8 mouse cellular contexts compared by ENCODE assay signal in the genomic region with DNA sequence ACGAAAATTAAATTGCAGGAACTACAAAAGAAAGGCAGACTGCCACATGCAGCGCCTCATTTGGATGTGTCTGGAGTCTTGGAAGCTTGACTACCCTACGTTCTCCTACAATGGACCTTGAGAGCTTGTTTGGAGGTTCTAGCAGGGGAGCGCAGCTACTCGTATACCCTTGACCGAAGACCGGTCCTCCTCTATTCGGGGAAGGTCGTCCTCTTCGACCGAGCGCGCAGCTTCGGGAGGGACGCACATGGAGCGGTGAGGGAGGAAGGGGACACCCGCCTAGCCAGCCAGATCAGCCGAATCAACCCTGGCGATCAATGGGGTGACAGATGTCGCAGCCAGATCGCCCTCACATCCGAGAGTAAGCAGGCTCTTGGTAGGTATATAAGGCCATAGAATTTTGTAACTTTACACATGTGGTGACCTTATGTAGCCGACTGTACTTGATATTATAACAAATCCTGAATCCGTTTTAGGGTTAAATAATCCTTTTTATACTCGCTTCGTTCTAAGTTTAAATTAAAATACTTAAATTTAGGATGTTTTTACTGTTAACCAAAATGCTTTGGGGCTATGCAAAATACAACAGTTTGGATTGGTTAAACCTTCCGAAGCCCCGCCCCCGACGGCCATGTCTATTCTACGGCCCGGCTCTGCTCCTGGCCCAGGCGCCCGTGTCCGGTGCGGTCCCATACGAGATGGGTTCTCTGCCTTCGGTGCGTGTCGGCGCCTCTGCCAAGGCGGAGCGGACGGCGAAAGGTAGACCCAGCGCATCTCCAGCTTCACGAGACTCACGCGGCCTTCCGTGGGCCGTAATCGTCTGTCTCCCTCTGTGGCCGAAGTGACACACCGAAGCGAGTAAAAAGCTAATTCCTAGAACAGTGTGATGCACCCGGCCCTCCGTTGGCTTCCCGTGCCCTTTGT. TPM values are rescaled to one million over a fixed set of nuclear protein-coding genes. Genes with fewer than 3 reads are reported as not detected.
DNase-seq lines count a peak whose midpoint lies in the region; ATAC-seq lines count a peak whose summit lies in the region.

No protein-coding gene starts in this region.

- no peaks in the 10 kb centered on the region for H3K36me3 ChIP-seq in forebrain, embryonic 11.5 days (ENCODE audit: control insufficient read depth, insufficient read depth, low read length)
- no peaks in the 10 kb centered on the region for H3K36me3 ChIP-seq in heart, embryonic 16.5 days (ENCODE audit: control insufficient read depth, insufficient read depth)
- no peaks in the 10 kb centered on the region for H3K36me3 ChIP-seq in liver, embryonic 15.5 days (replicated peaks)
- H3K36me3 ChIP-seq in neural tube, embryonic 12.5 days, result no peaks in the 10 kb centered on the region

- H3K9ac ChIP-seq in forebrain, embryonic 11.5 days (ENCODE audit: low read length), result peak overlapping the region; percentile 88
- peak overlapping the region; percentile 94 for H3K9ac ChIP-seq in heart, embryonic 16.5 days (ENCODE audit: low read length)
- peak overlapping the region; percentile 90 for H3K9ac ChIP-seq in liver, embryonic 15.5 days
- peak overlapping the region; percentile 83 for H3K9ac ChIP-seq in neural tube, embryonic 12.5 days

- no peaks in the 10 kb centered on the region for H3K27me3 ChIP-seq in forebrain, embryonic 11.5 days (ENCODE audit: control insufficient read depth, insufficient read depth, low read length)
- H3K27me3 ChIP-seq in heart, embryonic 16.5 days (ENCODE audit: control insufficient read depth, insufficient read depth, low read length), result no peaks in the 10 kb centered on the region
- no peaks in the 10 kb centered on the region for H3K27me3 ChIP-seq in liver, embryonic 15.5 days
- H3K27me3 ChIP-seq in neural tube, embryonic 12.5 days (replicated peaks), result no peaks in the 10 kb centered on the region

- H3K4me2 ChIP-seq in forebrain, embryonic 11.5 days (ENCODE audit: low read depth, low read length, severe bottlenecking), result peak overlapping the region; percentile 52
- H3K4me2 ChIP-seq in heart, embryonic 16.5 days (ENCODE audit: low read depth, low read length), result peak overlapping the region; percentile 67
- H3K4me2 ChIP-seq in liver, embryonic 15.5 days, result peak overlapping the region; percentile 84
- H3K4me2 ChIP-seq in neural tube, embryonic 12.5 days (replicated peaks), result peak overlapping the region; percentile 58

- WGBS in forebrain, embryonic 11.5 days, result under 1% methylated on average over 48 of the region's 58 CpGs
- WGBS in heart, embryonic 16.5 days, result under 1% methylated on average over 49 of the region's 58 CpGs
- WGBS in liver, embryonic 15.5 days (ENCODE audit: insufficient replicate concordance), result under 1% methylated on average over 56 of the region's 58 CpGs
- under 1% methylated on average over 52 of the region's 58 CpGs for WGBS in neural tube, embryonic 12.5 days

- H3K4me3 ChIP-seq in forebrain, embryonic 11.5 days (ENCODE audit: low read depth, low read length), result peak overlapping the region; percentile 59
- peak overlapping the region; percentile 83 for H3K4me3 ChIP-seq in heart, embryonic 16.5 days (ENCODE audit: low read length)
- H3K4me3 ChIP-seq in liver, embryonic 15.5 days (replicated peaks), result peak overlapping the region; percentile 77
- H3K4me3 ChIP-seq in neural tube, embryonic 12.5 days, result peak overlapping the region; percentile 58

- peak; percentile 99 for ATAC-seq in forebrain, embryonic 11.5 days (replicated peaks; ENCODE audit: low FRiP score)
- ATAC-seq in heart, embryonic 16.5 days (replicated peaks; ENCODE audit: extremely low read depth, insufficient read depth, low FRiP score), result peak; percentile 99
- ATAC-seq in liver, embryonic 15.5 days (ENCODE audit: insufficient read depth), result peak; percentile 97
- ATAC-seq in neural tube, embryonic 12.5 days (ENCODE audit: low FRiP score, low read depth), result peak; percentile 98

- no peaks in the 10 kb centered on the region for H3K9me3 ChIP-seq in forebrain, embryonic 11.5 days (ENCODE audit: control insufficient read depth, low read length)
- H3K9me3 ChIP-seq in heart, embryonic 16.5 days (replicated peaks; ENCODE audit: control insufficient read depth, low read length), result no peaks in the 10 kb centered on the region
- no peaks in the 10 kb centered on the region for H3K9me3 ChIP-seq in liver, embryonic 15.5 days (replicated peaks)
- no peaks in the 10 kb centered on the region for H3K9me3 ChIP-seq in neural tube, embryonic 12.5 days

- peak; percentile 87 to 88 for DNase-seq in CD8-positive naive resting alpha-beta T cell, adult 2 months (ENCODE audit: low read depth in 2 of 2, low spot score in 2 of 2)
- DNase-seq in c-Kit-positive CD71-positive TER-119-negative erythroid progenitor cells, embryonic 14.5 days (ENCODE audit: low read depth), result peak; percentile 92
- DNase-seq in forebrain, embryonic 11.5 days (ENCODE audit: low spot score), result peak; percentile 97
- DNase-seq in kidney, postnatal 36 days, result peak; percentile 98 to 100
- peak; percentile 93 for DNase-seq in telencephalon, adult 2 months (ENCODE audit: low read depth, low spot score)

- 0 out of 2 replicates have a peak, but pooled peaks cover 4% of the 10 kb centered on the region for H3K4me1 ChIP-seq in forebrain, embryonic 11.5 days (replicated peaks; ENCODE audit: control insufficient read depth, insufficient read depth, low read length)
- H3K4me1 ChIP-seq in heart, embryonic 16.5 days (ENCODE audit: control insufficient read depth, insufficient read depth, low read length), result peaks cover 7% of the 10 kb centered on the region; the same call in 1 of the 2 replicates
- peaks cover 15% of the 10 kb centered on the region for H3K4me1 ChIP-seq in liver, embryonic 15.5 days (replicated peaks)
- H3K4me1 ChIP-seq in neural tube, embryonic 12.5 days, result no peaks in the 10 kb centered on the region

- H3K27ac ChIP-seq in forebrain, embryonic 11.5 days (ENCODE audit: low read depth, low read length), result peak overlapping the region; percentile 94
- peak overlapping the region; percentile 99 for H3K27ac ChIP-seq in heart, embryonic 16.5 days (ENCODE audit: low read length)
- peak overlapping the region; percentile 98 for H3K27ac ChIP-seq in liver, embryonic 15.5 days (replicated peaks)
- H3K27ac ChIP-seq in neural tube, embryonic 12.5 days, result peak overlapping the region; percentile 96

RNA-seq across cellular contexts. Expression of a gene that starts 7.0 kb away (rescaled TPM):
- polyA plus RNA-seq in forebrain, embryonic 11.5 days (2014; fragmentation: Nextera tagmentation; extraction: Ambion mirVana), result 55.0 and 58.5 TPM in 2 replicates
- 67.5 and 71.7 TPM in 2 replicates for polyA plus RNA-seq in heart, embryonic 16.5 days (2015; fragmentation: Nextera tagmentation; extraction: Ambion mirVana)
- polyA plus RNA-seq in liver, embryonic 15.5 days (2015; fragmentation: Nextera tagmentation; extraction: Ambion mirVana), result 36.2 and 38.3 TPM in 2 replicates
- polyA plus RNA-seq in neural tube, embryonic 12.5 days (2016; fragmentation: Nextera tagmentation; extraction: Ambion mirVana), result 40.2 and 40.3 TPM in 2 replicates

RNA-seq across cellular contexts. Expression of a gene that starts 54.9 kb away (rescaled TPM):
- not detected in 2 replicates for polyA plus RNA-seq in forebrain, embryonic 11.5 days (2014; fragmentation: Nextera tagmentation; extraction: Ambion mirVana)
- 0.42 TPM in 1 of 2 replicates, not detected in the other for polyA plus RNA-seq in heart, embryonic 16.5 days (2015; fragmentation: Nextera tagmentation; extraction: Ambion mirVana)
- polyA plus RNA-seq in liver, embryonic 15.5 days (2015; fragmentation: Nextera tagmentation; extraction: Ambion mirVana), result not detected in 2 replicates
- polyA plus RNA-seq in neural tube, embryonic 12.5 days (2016; fragmentation: Nextera tagmentation; extraction: Ambion mirVana), result not detected in 2 replicates

Comparison
In these comparisons a context has a peak if more than half of its experiments do, and no peak if none do; other contexts are left out.
1. Peak in every context shown above with its lines: DNase-seq, ATAC-seq, H3K4me3 ChIP-seq and H3K27ac ChIP-seq.